Mouse (Mus musculus) myocyte (in vitro differentiated cells): Measurements from ENCODE around the gene Mrpl37.

Experiments used
- E2F4 ChIP-seq: IDR thresholded peaks from one replicate; pipeline ENCODE4 v1.6.1; 2011; ENCODE audit warnings: mild to moderate bottlenecking, control low read depth, moderate library complexity; ENCODE audit not compliant: insufficient read depth
- MYOG ChIP-seq, 3 experiments: IDR thresholded peaks; one replicate each; pipeline ENCODE4 v1.6.1; 2011; ENCODE audit warnings: control low read depth in 2 of 3, low read depth in 2 of 3, mild to moderate bottlenecking in 2 of 3; ENCODE audit not compliant: insufficient read length in 2 of 3, control insufficient read depth in 1 of 3, insufficient read depth in 1 of 3
- POLR2A ChIP-seq: IDR thresholded peaks from one replicate; pipeline ENCODE4 v1.6.1; 2011; ENCODE audit warnings: low read depth, mild to moderate bottlenecking, control low read depth, moderate library complexity; ENCODE audit not compliant: insufficient read length
- POLR2AphosphoS2 ChIP-seq: IDR thresholded peaks from one replicate; pipeline ENCODE4 v1.6.1; 2011; ENCODE audit warnings: low read depth, control low read depth; ENCODE audit not compliant: insufficient read length

GRCm38 (mm10) chr4:107008161-107008560 lies 58.5 kb downstream of the Mrpl37 start:
- TF ChIP-seq POLR2A, result no peak
- no peak for TF ChIP-seq MYOG (IDR thresholded peaks at IDR 0.05; ENCODE audit: control insufficient read depth in 1 of 3, insufficient read depth in 1 of 3, insufficient read length in 2 of 3, low read depth in 2 of 3)
- TF ChIP-seq E2F4, result no peak
- no peak for TF ChIP-seq POLR2AphosphoS2
